Mouse (Mus musculus) G1E-ER4 (cell line): ENCODE results near the gene Gm17617. TPM values are rescaled to one million over a fixed set of nuclear protein-coding genes. Genes with fewer than 3 reads are reported as not detected.

ENCODE experiments used
- GATA1 ChIP-seq: IDR thresholded peaks from one replicate; pipeline ENCODE4 v1.8.0; 2012; ENCODE audit warnings: low read length, inconsistent platforms
- polyA plus RNA-seq: library from polyadenylated mRNA; stranded (reverse); fragments of >175 nt; gene quantifications from 2 replicates; pipeline ENCODE4 v1.2.3, GENCODE M21; 2012

Gene Gm17617
- polyA plus RNA-seq, 1 experiment: not detected

- TF ChIP-seq GATA1: no peak
Observed at GRCm38 (mm10) chr13:55099066-55099725, 34.2 kb downstream of the Gm17617 start.

GRCm38 (mm10) chr13:55092588-55092987, 40.8 kb downstream of the Gm17617 start:
- no peak for TF ChIP-seq GATA1

Other genes with a start within 250 kb of the Gm17617 start
- not detected in 2 replicates for gene Unc5a, start 184.1 kb downstream of the Gm17617 start, polyA plus RNA-seq
- not detected in 2 replicates for gene Hk3, start 112.2 kb downstream of the Gm17617 start, polyA plus RNA-seq
- gene Uimc1, start 33.2 kb downstream of the Gm17617 start, polyA plus RNA-seq: 3.9 and 5.7 TPM in 2 replicates
- gene Zfp346, start 28.2 kb downstream of the Gm17617 start, polyA plus RNA-seq: 8.1 and 16.8 TPM in 2 replicates
- gene Fgfr4, start 19.1 kb upstream of the Gm17617 start, polyA plus RNA-seq: not detected in 2 replicates
- 13.7 and 14.1 TPM in 2 replicates for gene Nsd1, start 76.2 kb upstream of the Gm17617 start, polyA plus RNA-seq
- 485 and 727 TPM in 2 replicates for gene Prelid1, start 187.0 kb upstream of the Gm17617 start, polyA plus RNA-seq
- gene Rab24, start 188.4 kb upstream of the Gm17617 start, polyA plus RNA-seq: 107 and 132 TPM in 2 replicates
- 10.1 and 10.8 TPM in 2 replicates for gene Mxd3, start 196.3 kb upstream of the Gm17617 start, polyA plus RNA-seq
- 64.6 and 99.2 TPM in 2 replicates for gene Lman2, start 229.2 kb upstream of the Gm17617 start, polyA plus RNA-seq
- 3.2 and 3.4 TPM in 2 replicates for gene Rgs14, start 236.2 kb upstream of the Gm17617 start, polyA plus RNA-seq